Mouse (Mus musculus) right cerebral cortex, adult 2 months (tissue): Measurements from ENCODE around the gene Vmn1r1.
A peak's percentile ranks its signal among the peaks of the same experiment; 100 is the strongest.

Experiments
- DNase-seq, 2 experiments: peaks; one replicate each; pipeline ENCODE4 v3.0.0; 2021 to 2022; ENCODE audit warnings: low spot score in 2 of 2

Vmn1r1 gene

GRCm38 (mm10) chr1:182137204-182138125, 26.8 kb downstream of the Vmn1r1 start:
- no peak for DNase-seq

- DNase-seq: peak in 1 of 2 experiments; percentile 22
Measured at GRCm38 (mm10) chr1:182130830-182131229, 33.5 kb downstream of the Vmn1r1 start.

GRCm38 (mm10) chr1:182124924-182125368, 39.3 kb downstream of the Vmn1r1 start:
- peak; percentile 75 to 81 for DNase-seq

- DNase-seq: peak; percentile 97 to 98
Measured at GRCm38 (mm10) chr1:182124506-182124905, 39.8 kb downstream of the Vmn1r1 start, which contains the start of gene Srp9. TSS of gene Srp9 (plus strand) at chr1:182124737.

- no peak for DNase-seq
Measured at GRCm38 (mm10) chr1:182122413-182122812, 41.9 kb downstream of the Vmn1r1 start.

GRCm38 (mm10) chr1:182115651-182116408, 48.5 kb downstream of the Vmn1r1 start:
- DNase-seq: no peak

- DNase-seq: peak; percentile 51 to 56
Measured at GRCm38 (mm10) chr1:182115197-182115596, 49.1 kb downstream of the Vmn1r1 start.

GRCm38 (mm10) chr1:182113587-182114500, 50.4 kb downstream of the Vmn1r1 start:
- no peak for DNase-seq

GRCm38 (mm10) chr1:182113131-182113530, 51.2 kb downstream of the Vmn1r1 start:
- no peak for DNase-seq

GRCm38 (mm10) chr1:182112385-182112784, 51.9 kb downstream of the Vmn1r1 start:
- DNase-seq: no peak

- no peak for DNase-seq
Measured at GRCm38 (mm10) chr1:182111386-182112317, 52.6 kb downstream of the Vmn1r1 start.

GRCm38 (mm10) chr1:182110708-182111385, 53.4 kb downstream of the Vmn1r1 start:
- no peak for DNase-seq

GRCm38 (mm10) chr1:182110185-182110584, 54.1 kb downstream of the Vmn1r1 start:
- DNase-seq: no peak

- no peak for DNase-seq
Measured at GRCm38 (mm10) chr1:182108397-182109099, 55.7 kb downstream of the Vmn1r1 start.

GRCm38 (mm10) chr1:182107251-182107650, 57.0 kb downstream of the Vmn1r1 start:
- no peak for DNase-seq

- no peak for DNase-seq
Measured at GRCm38 (mm10) chr1:182105023-182105422, 59.3 kb downstream of the Vmn1r1 start.
